Mouse (Mus musculus): ENCODE measurements at regions not wholly inside any gene's neighbourhood (a gene's known extent, or its start where the extent isn't known, plus 50 kb on each side); places are given as distances from the start of the nearest gene placed in this dataset.

GRCm38 (mm10) chr2:38420498-38420897 lies 81.4 kb downstream of the Lhx2 start:
- DNase-seq = no peak

DNA sequence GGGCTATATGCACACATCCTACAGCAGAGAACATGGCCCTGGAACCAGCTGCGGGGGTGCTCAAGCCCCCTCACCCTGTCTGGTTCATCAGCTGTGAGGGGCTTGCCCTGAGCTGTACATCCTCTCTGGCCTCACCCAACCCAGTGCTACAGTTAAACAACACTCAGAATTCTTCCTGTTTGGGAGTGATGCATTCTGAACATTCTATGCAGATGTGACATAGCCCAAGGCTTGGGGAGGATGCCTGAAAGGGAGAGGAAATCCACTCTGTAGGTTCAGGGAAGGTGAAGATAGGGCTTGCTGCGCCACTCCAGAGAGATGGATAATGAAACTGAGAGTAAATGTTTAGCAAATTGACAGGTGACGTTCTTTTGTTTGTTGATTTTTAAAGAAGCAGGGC lies 83.3 kb downstream of the Lhx2 start:
- DNase-seq = no peak

DNA sequence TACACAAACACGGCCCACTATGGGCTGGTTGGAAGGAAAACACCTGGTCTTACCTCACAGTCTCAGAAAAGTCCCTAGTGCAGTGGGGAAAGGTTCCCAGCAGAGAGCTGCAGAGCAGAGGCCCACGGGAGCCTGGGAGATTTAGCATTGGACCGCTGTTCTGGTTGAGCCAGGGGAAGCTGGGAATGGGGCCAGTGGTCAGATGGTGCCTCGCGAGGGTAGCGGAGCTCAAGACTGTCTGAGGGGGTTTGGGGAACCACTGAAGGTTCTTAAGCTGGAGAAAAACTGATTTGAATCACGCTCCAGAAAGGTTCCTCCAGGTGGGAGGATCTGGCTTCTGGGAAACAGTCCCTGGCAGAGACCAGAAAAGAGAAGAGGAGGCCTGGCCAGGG lies 84.8 kb downstream of the Lhx2 start:
- no peak for DNase-seq

DNA sequence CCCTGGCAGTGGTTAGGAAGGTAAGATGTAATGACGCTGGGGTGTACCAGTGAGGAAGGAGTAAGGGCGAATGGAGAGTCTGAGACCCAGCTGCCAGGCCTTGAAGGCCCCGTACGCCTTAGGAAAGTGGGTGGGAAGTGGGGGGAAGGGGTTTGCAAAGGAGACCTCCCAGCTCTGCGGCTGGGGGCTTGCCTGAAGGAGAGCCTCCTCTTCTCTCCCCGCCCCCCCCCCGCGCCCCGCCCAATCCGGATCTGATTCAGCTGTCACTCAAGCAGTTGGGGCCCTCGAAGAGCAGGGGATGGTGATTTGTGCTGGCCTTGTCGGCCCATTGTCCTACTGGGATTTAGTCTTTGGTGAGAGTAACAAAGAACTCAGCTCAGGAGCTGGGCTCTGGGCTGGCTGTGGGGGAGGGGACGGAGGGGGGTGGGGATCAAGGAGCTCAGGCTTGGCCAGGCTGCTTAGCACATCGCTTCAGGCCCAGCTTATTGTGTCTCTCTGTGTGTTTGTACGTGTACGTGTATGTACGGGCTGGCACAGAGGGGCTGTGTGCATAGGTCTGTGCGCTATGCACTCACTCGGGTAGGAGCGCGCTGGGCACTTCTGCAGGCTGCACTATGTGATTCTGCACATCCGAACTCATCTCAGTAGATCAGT lies 85.3 kb downstream of the Lhx2 start:
- no peak for DNase-seq

- DNase-seq = no peak
Observed at GRCm38 (mm10) chr2:38424976-38425375, 85.9 kb downstream of the Lhx2 start.

DNA sequence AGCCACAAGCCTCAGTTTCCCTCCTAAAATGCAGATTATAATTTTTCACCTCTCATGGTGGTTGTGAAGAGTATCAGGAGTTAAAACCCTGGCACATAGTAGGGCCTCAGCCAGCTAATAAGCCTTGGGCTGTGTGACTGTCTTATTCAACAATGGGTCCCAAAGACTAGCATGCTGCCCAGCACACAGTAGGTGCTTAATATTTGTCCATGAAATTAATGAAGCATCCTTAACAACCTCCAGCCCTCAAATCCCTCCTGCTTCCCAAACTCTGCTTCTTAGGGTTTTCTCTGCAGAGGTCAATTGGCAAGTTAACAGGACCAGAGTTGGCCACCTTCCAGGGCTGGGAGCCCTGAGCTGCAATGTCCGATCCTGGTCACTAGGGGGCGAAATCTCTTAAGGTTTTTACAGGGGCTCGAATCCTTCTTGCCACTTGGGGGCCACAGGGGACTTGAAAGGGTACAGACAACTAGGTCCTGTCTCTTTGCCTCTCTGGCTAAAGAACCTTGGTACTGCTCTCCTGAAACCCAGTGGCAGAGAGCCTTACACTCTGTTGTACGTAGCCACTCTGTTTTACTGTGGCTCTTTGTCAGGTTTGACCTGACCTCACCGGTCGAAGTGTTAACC lies 81.6 kb upstream of the Nek6 start:
- DNase-seq = peak; percentile 73 to 75

DNA sequence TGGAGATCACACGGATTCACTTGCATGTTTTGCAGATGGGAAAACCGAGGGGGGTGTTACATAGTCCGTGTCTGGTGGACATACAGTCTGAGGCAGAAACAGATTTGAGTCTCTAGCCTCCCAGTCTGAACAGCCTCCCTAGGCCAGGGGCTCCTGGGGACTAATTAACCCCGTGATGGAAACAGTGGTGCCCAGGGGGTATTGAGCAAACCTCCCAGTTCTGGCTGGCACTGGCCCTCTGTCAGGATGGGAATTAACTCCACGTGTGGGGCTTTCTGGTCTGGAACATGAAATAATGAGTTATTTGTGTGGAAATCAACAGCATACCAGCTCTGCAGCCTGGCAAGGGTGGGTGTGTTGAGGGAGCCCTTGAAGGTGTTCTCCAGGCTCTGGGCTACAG lies 79.9 kb upstream of the Nek6 start:
- no peak for DNase-seq

DNA sequence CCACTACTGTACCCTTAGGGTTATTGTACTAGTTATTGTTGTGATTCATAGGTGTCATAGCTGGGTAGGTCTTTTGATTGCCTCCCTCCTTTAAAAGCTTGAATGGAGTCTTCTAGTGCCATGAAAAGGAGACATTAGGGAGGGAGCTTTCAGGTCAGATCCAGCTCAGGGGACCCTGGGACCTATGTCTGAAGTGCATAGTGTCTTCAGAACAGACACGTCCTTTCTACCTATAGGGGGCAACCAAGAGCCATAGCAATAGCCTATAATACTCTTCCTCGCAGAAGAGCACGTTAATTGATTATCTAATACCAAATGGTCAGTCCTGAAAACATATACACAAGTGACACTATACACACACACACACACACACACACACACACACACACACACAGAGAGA lies 77.7 kb upstream of the Nek6 start:
- no peak for DNase-seq

DNA sequence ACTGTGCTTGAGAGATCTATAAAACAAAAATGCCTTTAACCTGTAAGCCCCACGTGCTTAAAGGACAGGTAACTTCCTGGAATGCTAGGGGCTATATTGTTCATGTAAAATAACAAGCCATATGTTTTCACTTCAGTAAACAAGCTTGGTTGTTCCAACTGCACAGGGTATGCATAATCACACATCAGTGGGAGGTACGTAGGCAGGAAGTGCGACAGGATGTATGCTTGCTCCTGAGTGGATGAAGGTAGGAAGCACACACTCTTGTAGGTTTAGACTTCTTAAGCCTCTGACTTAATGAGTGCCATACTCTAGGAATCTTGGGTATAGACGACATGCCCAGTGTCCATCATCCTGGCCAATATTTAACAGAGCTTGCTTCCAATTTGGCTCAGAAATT lies 74.7 kb upstream of the Nek6 start:
- no peak for DNase-seq

DNA sequence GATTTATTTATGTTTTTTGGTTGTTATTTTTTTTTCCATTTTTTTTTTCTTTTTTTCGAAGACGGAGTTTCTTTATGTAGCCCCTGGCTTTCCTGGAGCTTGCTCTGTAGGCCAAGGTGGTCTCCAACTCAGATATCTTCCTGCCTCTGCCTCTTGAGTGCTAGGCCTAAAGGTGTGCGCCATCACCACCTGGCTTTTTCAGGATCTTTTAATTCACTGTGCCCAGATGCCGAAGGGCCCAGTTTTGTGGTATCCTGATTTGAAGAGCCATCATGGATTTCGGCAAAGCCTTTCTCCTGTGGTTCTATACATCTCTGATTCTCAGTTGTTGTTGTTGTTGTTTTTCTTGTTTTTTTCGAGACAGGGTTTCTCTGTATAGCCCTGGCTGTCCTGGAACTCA lies 72.3 kb upstream of the Nek6 start:
- DNase-seq = no peak

- DNase-seq = no peak
Observed at GRCm38 (mm10) chr2:38439973-38440372, 71.5 kb upstream of the Nek6 start.

DNA sequence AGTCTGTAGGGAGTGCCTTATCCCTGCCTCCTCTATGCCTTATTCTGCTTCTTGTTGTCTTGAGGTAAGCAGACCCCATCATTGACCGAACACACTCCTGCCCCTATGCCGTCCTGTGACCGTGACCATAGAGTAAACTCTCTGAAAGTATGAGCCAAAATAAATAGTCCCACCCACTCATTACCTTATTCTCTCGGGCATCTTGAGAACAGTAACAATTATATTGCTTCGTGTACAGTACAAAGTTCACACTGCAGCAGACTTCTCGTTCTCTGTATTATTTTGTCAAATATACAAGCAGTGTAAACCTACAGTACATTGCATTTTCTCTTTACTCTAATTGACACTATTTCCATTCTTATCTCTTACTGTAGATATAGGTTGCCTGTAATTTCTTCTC lies 62.4 kb upstream of the Nek6 start:
- DNase-seq = no peak

- DNase-seq = no peak
Observed at GRCm38 (mm10) chr2:38456571-38456970, 54.9 kb upstream of the Nek6 start.

GRCm38 (mm10) chr2:38460367-38460766 lies 51.1 kb upstream of the Nek6 start:
- no peak for DNase-seq

GRCm38 (mm10) chr2:38460825-38461540 lies 50.5 kb upstream of the Nek6 start:
- peak; percentile 70 to 78 for DNase-seq

All from layer of hippocampus, postnatal 36 days (tissue).